Mouse (Mus musculus) limb, embryonic 15.5 days (tissue): ENCODE results near the gene Dcaf17. TPM values are rescaled to one million over a fixed set of nuclear protein-coding genes. Genes with fewer than 3 reads are reported as not detected.

Experiments used
- ATAC-seq: fragments of 200-750 bp; cut with Nextera tagmentation; 2 replicates; pipeline ENCODE4 v1.8.0; 2017; ENCODE audit warnings: low read depth, moderate TSS enrichment; ENCODE audit not compliant: insufficient number of reproducible peaks, low FRiP score, low TSS enrichment
- H3K27ac ChIP-seq: fragments of 300-500 bp; sonication (generic); 2 replicates; pipeline ENCODE4 v1.5.1; 2015; ENCODE audit warnings: moderate library complexity, mild to moderate bottlenecking, inconsistent platforms
- H3K27me3 ChIP-seq: fragments of 300-500 bp; sonication (generic); 2 replicates; pipeline ENCODE4 v1.6.1; 2015; ENCODE audit warnings: inconsistent platforms
- H3K36me3 ChIP-seq: fragments of 300-500 bp; sonication (generic); 2 replicates; pipeline ENCODE4 v1.6.1; 2015; ENCODE audit warnings: inconsistent platforms
- H3K4me1 ChIP-seq: fragments of 300-500 bp; sonication (generic); 2 replicates; pipeline ENCODE4 v1.6.1; 2015; ENCODE audit warnings: inconsistent platforms
- H3K4me2 ChIP-seq: fragments of 300-500 bp; sonication (generic); 2 replicates; pipeline ENCODE4 v1.6.1; 2015; ENCODE audit warnings: mild to moderate bottlenecking, inconsistent platforms
- H3K4me3 ChIP-seq: fragments of 300-500 bp; sonication (generic); 2 replicates; pipeline ENCODE4 v1.5.1; 2015; ENCODE audit warnings: mild to moderate bottlenecking, inconsistent platforms
- H3K9ac ChIP-seq: fragments of 300-500 bp; sonication (generic); 2 replicates; pipeline ENCODE4 v1.6.1; 2015; ENCODE audit warnings: inconsistent platforms
- H3K9me3 ChIP-seq: fragments of 300-500 bp; sonication (generic); 2 replicates; pipeline ENCODE4 v1.6.1; 2016; ENCODE audit warnings: inconsistent platforms
- WGBS: fragments of 180-500 bp; shearing (Covaris S2); methylation state at CpG from one replicate; pipeline ENCODE4 v1.1.7; 2015; 5-methylcytosine and 5-hydroxymethylcytosine counted together
- polyA plus RNA-seq: library from polyadenylated mRNA; unstranded; fragments of >200 nt; fragmentation: Nextera tagmentation; extraction: Ambion mirVana; gene quantifications from 2 replicates; pipeline ENCODE4 v1.2.1, GENCODE M21; 2015

The Dcaf17 gene
- 27.4 and 29.5 TPM in 2 replicates for polyA plus RNA-seq

DNA sequence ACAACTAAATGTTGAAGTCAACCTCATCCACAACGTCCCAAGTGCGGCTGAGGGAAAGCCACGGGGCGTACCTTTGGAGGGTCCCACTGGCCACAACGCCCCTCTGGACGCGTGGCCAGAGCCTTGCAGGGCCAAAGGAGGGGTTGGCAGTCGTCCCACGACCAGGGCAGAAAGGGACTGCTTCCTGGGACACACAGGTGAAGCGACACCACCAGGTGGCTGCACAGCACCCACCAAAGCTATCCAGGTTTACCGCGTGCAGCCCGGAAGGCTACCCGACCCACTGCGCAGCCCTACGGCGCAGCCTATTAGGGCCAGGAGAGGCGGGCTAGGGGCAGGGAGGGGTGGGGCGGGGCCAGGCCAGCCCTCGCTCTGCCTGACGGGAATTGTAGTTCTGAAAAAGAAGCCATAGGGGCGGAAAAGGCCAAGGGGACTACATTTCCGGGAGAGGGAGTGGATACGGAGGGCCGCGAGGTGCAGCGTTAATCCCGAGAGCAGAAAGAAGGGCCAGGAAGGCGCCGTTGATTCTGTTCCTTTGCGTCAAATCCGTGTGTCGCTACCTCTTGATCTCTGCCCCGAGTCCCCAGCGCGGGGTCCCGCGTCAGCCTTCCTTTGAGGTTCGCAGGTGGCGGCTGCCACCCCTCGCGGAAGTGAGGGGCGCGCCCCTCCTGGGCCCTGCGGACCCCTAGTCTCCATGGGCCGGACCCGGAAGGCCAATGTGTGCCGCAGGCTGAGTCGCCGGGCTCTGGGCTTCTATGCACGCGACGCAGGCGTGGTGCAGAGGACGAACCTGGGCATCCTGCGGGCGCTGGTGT is at the start of gene Dcaf17, which contains the start of gene Mettl8:
Gene Dcaf17 (plus strand): TSS at position 29 of the 815 bp plus-strand sequence.
Gene Mettl8 (minus strand): TSS at position 284 of the 815 bp plus-strand sequence.
- no peaks in the 10 kb centered on the region for H3K4me1 ChIP-seq
- H3K27me3 ChIP-seq: no peaks in the 10 kb centered on the region
- WGBS: under 1% methylated on average over 57 of the region's 57 CpGs
- peak; percentile 98 for ATAC-seq
- H3K9me3 ChIP-seq: no peaks in the 10 kb centered on the region
- H3K4me3 ChIP-seq: peak within 1 kb of the TSS; percentile 88
- peak within 1 kb of the TSS; percentile 62 for H3K4me2 ChIP-seq
- H3K9ac ChIP-seq: peak within 1 kb of the TSS; percentile 90
- peak within 1 kb of the TSS; percentile 96 for H3K27ac ChIP-seq
- H3K36me3 ChIP-seq: peaks cover 11% of the 10 kb centered on the region

DNA sequence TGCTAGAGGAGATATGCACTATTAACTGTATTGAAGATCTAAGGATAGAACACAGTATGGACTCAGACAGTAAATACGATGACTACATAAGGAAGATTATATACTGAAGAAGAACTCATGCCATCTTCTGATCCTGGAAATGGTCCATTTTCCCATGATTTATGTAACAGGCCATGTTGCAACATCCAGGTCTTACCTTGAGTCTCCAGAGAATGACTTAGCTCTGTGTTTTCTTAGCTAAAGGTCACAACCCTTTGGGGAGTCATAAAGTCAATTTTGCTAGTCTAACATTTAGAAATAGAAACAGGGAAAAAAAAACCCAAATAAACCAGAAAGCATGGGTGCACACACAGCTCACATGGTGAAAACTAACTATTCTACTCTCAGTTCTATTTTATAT is 43.3 kb upstream of the Dcaf17 start:
- no peak overlapping the region for H3K4me3 ChIP-seq
- no peaks in the 10 kb centered on the region for H3K27me3 ChIP-seq
- no peaks in the 10 kb centered on the region for H3K36me3 ChIP-seq
- no peak for ATAC-seq
- H3K4me1 ChIP-seq: no peaks in the 10 kb centered on the region
- H3K27ac ChIP-seq: no peak overlapping the region
- no peak overlapping the region for H3K9ac ChIP-seq
- no peak overlapping the region for H3K4me2 ChIP-seq
- H3K9me3 ChIP-seq: no peaks in the 10 kb centered on the region
- 92% methylated on average over 1 of the region's 1 CpGs for WGBS

DNA sequence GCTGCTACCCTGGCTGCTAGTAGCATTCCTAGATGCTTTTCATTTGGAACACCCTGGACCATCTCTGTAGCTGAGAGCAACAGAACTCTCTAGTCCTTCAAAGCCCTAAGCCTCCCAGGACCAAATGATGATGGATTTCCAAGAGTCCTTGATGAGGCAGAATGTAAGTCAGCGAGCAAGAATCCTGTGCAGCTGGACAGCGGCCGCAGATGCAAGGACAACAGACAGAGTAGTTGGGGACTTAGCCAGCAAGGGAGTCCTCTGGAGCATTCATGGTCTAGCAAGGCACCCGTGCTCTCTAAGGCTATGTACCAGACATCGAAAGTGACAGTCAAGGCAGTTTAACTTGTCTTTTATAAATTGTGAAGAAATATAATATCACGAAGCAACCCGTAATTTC is 41.6 kb upstream of the Dcaf17 start:
- H3K4me3 ChIP-seq: no peak overlapping the region
- H3K9ac ChIP-seq: no peak overlapping the region
- 90% methylated on average over 7 of the region's 7 CpGs for WGBS
- H3K27ac ChIP-seq: no peak overlapping the region
- ATAC-seq: no peak
- H3K27me3 ChIP-seq: no peaks in the 10 kb centered on the region
- no peaks in the 10 kb centered on the region for H3K36me3 ChIP-seq
- no peaks in the 10 kb centered on the region for H3K4me1 ChIP-seq
- no peaks in the 10 kb centered on the region for H3K9me3 ChIP-seq
- H3K4me2 ChIP-seq: no peak overlapping the region

DNA sequence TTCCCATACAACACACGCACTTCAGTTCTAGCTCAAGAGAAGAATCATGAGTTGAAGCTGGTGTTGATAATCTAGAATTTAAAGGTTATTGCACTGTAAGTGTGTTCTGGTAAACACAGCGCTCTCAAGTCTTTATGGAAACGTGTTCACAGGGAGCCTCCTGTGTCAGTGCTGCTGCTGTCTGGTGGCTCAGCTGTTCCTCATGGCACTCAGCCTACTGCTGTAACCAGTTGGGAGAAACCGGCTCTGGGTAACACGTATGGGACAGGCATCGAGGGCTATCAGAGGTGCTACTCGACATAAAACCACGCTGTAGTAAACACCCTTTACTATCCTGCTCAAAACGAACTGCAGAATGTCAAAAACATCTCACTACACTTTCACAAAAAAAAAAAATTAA is 35.9 kb upstream of the Dcaf17 start:
- Histone ChIP-seq H3K4me2 (no peak overlapping the region), H3K4me3 (no peak overlapping the region), H3K27ac (no peak overlapping the region), H3K4me1 (no peaks in the 10 kb centered on the region), H3K27me3 (no peaks in the 10 kb centered on the region), H3K36me3 (no peaks in the 10 kb centered on the region), H3K9ac (no peak overlapping the region), H3K9me3 (no peaks in the 10 kb centered on the region)
- WGBS: 50% methylated on average over 9 of the region's 9 CpGs
- ATAC-seq: no peak

DNA sequence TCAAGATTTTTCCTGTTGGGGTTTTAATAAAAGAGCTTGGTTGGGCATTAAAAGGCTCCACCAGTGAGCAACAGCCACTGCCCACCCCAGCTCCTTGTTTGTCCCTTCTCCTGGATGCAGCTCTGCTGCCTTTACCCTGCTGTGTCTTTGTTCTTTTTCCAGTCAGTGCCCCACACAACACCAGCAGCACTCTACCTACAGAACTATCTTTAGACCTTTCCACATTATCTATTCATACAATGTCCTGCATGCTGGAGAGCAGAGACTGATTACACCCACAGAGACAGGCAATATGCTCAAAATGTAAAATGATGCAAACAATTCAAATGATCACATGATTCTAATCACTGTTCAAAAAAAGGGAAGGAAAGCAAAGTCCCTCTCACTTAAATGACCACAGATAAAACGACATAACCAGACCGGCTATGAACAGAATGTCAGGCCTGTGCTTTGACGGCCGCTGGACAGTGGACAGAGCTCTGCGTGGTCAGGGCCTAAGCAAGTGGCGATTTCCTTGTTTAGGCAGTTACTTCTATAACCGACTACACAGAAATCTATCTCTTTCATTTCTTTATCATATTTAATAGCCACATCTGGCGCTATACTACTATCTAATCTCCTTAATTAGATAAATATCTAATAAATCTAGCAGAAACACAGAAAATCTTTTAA is 35.3 kb upstream of the Dcaf17 start:
- no peaks in the 10 kb centered on the region for H3K27me3 ChIP-seq
- no peak overlapping the region for H3K4me2 ChIP-seq
- no peak overlapping the region for H3K4me3 ChIP-seq
- WGBS: 84% methylated on average over 8 of the region's 8 CpGs
- H3K27ac ChIP-seq: no peak overlapping the region
- no peak for ATAC-seq
- no peaks in the 10 kb centered on the region for H3K36me3 ChIP-seq
- H3K9ac ChIP-seq: no peak overlapping the region
- no peaks in the 10 kb centered on the region for H3K9me3 ChIP-seq
- H3K4me1 ChIP-seq: no peaks in the 10 kb centered on the region

DNA sequence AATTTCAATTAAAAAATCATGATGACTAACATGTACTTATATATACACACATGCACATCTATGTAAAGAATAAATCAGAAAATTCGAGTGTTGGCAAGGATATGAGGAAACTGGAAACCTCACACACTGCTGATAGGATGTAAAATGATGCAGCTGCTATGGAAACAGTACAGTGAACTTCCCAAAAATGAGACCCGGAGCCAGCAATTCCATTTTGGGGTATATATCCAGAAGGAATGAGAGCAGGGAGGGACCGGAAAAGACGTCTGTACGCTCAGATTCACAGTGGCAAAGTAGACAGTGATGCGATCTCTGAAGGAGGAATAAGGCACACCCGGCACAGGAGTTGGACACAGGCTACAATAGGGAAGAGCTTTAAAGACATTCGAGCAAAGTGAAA is 34.5 kb upstream of the Dcaf17 start:
- Histone ChIP-seq H3K27ac (no peak overlapping the region), H3K9me3 (no peaks in the 10 kb centered on the region), H3K4me2 (no peak overlapping the region), H3K27me3 (no peaks in the 10 kb centered on the region), H3K36me3 (no peaks in the 10 kb centered on the region), H3K4me3 (no peak overlapping the region), H3K9ac (no peak overlapping the region), H3K4me1 (peaks cover 3% of the 10 kb centered on the region; the same call in 1 of the 2 replicates)
- no peak for ATAC-seq
- WGBS: 79% methylated on average over 8 of the region's 8 CpGs

DNA sequence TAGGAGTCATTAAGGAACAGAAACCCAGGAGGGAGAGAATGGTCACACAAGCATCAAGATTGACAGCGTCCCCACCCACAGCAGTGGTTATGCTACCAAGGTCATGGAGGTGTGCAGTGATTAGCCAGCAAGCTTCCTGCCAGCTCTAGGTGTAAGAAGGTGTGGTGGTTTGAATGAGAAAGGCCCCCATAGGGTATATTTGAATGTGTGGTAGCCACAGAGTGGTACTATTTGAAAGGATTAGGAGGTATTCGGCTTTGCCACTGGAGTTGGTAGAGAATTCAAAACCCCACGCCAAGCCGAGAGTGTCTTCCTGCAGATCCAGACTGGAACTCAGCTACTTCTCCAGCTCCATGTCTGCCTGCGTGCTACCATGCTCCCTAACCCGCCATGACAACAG is 32.1 kb upstream of the Dcaf17 start:
- no peak overlapping the region for H3K4me3 ChIP-seq
- H3K4me1 ChIP-seq: peaks cover 12% of the 10 kb centered on the region; the same call in 1 of the 2 replicates
- no peaks in the 10 kb centered on the region for H3K36me3 ChIP-seq
- no peak overlapping the region for H3K4me2 ChIP-seq
- H3K27me3 ChIP-seq: no peaks in the 10 kb centered on the region
- H3K27ac ChIP-seq: no peak overlapping the region
- H3K9ac ChIP-seq: no peak overlapping the region
- 91% methylated on average over 6 of the region's 6 CpGs for WGBS
- ATAC-seq: no peak
- no peaks in the 10 kb centered on the region for H3K9me3 ChIP-seq

DNA sequence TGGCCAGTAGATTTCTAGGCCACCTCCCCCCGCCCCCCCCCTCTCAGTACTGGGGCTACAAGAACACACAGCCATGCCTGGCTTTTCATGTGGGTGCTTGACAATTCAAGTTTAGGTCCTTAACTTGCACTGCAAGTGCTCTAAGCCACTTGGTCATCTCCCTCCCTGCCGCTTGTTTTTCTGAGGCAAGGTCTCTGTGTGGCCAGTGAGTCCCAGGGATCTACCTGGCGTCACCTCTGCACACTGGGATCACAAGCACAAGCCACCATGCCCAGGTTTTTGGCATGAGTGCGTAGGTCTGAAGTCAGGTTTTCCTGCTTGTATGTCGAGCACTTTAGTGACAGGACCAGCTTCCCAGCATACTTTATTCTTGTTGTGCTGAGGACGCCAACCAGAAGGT is 31.1 kb upstream of the Dcaf17 start:
- 87% methylated on average over 6 of the region's 6 CpGs for WGBS

DNA sequence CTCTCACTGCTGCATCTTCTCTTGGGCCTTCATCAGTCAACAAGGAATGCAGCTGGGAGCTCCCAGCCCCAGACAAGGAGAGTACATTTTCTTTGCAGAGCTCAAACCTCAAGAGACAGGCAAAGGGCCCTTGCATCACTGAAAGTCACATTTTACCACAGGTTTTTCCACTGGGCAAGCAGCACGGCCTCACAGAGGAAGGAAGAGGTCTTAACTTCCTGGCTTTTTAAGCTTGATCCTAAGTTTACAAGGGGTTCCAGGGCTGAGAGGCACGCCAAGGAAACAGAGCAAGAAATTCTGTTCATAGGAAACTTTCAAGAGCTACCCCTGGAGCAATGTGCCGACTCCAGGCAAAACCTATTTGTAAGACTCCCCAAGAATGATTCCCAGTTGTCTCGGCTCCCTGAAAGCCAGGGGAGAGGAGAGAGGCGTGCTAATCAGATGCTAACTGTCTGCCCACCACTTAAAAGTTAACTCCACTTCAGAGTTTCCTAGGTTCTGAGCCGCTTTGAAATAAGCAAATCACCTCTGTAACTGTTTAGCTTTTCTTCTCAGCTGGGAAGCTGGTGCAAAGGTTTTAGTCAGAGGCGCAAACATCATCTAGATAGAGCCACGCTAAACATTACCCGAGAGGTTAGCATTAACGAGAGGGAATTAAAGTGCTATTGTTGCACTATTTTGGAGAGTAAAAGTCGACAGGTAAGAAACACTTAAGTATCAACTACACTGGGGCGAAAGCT is 29.4 kb upstream of the Dcaf17 start:
- ATAC-seq: no peak
- Histone ChIP-seq H3K4me3 (no peak overlapping the region), H3K36me3 (no peaks in the 10 kb centered on the region), H3K4me2 (no peak overlapping the region), H3K9ac (no peak overlapping the region), H3K27ac (no peak overlapping the region), H3K4me1 (peaks cover 12% of the 10 kb centered on the region; the same call in 1 of the 2 replicates), H3K27me3 (no peaks in the 10 kb centered on the region), H3K9me3 (no peaks in the 10 kb centered on the region)
- WGBS: 25% methylated on average over 12 of the region's 12 CpGs

More for the DNA sequence above, 31.1 kb upstream of the Dcaf17 start:
- no peaks in the 10 kb centered on the region for H3K36me3 ChIP-seq
- H3K4me1 ChIP-seq: peaks cover 12% of the 10 kb centered on the region; the same call in 1 of the 2 replicates
- no peak overlapping the region for H3K4me3 ChIP-seq
- ATAC-seq: no peak
- H3K9me3 ChIP-seq: no peaks in the 10 kb centered on the region
- no peaks in the 10 kb centered on the region for H3K27me3 ChIP-seq
- H3K4me2 ChIP-seq: no peak overlapping the region
- H3K27ac ChIP-seq: no peak overlapping the region
- no peak overlapping the region for H3K9ac ChIP-seq

DNA sequence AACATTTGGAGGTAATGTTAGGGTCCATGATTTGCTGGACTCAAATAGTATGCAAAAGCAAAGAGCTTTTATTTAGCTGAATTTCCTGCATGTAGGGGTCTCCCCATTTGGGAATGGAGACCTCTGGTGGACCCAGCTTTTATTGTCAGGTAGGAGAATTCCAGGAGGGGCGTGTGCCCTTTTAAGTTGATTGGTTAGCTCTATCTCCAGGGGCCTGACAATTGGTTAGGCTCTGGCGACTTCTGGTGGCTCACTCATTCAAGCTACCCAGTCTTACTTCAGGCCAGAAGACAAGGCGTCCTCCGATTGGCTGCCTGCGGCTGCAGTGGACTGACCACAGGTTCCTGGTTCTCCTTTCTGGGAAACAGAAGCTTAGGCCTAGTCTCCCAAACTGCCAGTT is 28.3 kb upstream of the Dcaf17 start:
- H3K4me2 ChIP-seq: no peak overlapping the region
- H3K4me3 ChIP-seq: no peak overlapping the region
- no peak overlapping the region for H3K9ac ChIP-seq
- H3K4me1 ChIP-seq: peaks cover 13% of the 10 kb centered on the region; the same call in 1 of the 2 replicates
- 49% methylated on average over 5 of the region's 5 CpGs for WGBS
- no peaks in the 10 kb centered on the region for H3K36me3 ChIP-seq
- H3K27me3 ChIP-seq: no peaks in the 10 kb centered on the region
- no peaks in the 10 kb centered on the region for H3K9me3 ChIP-seq
- ATAC-seq: no peak
- no peak overlapping the region for H3K27ac ChIP-seq

DNA sequence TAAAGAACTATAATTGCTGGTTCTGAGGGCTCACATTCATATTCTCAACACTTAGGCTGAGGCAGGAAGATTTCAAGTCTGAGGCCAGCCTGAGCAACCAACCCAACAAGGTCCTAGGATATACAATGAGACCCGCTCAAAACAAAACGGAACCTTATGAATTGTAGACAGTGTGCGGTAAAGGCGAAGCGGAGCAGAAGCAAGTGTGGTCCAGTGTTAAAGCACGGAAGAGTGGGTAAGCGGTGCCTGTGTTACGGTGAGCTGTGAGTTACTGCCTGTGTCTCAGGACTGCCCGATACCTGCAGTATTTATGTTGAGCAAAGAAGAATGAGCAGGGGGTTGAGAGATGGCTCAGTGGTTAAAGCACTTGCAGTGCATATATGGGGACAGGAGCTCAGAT is 27.5 kb upstream of the Dcaf17 start:
- no peak overlapping the region for H3K4me2 ChIP-seq

More for the DNA sequence above, 27.5 kb upstream of the Dcaf17 start:
- no peaks in the 10 kb centered on the region for H3K9me3 ChIP-seq
- no peak overlapping the region for H3K9ac ChIP-seq
- ATAC-seq: no peak
- 97% methylated on average over 9 of the region's 9 CpGs for WGBS
- H3K36me3 ChIP-seq: no peaks in the 10 kb centered on the region
- H3K4me3 ChIP-seq: no peak overlapping the region
- H3K27me3 ChIP-seq: no peaks in the 10 kb centered on the region
- no peak overlapping the region for H3K27ac ChIP-seq
- peaks cover 21% of the 10 kb centered on the region; the same call in 1 of the 2 replicates for H3K4me1 ChIP-seq
